Mouse (Mus musculus): ENCODE results near the gene Gm31571. TPM values are rescaled to one million over a fixed set of nuclear protein-coding genes. Genes with fewer than 3 reads are reported as not detected.
"Not testable (repeated sequence)": the region's sequence is repeated elsewhere in the genome, so short reads cannot be mapped to it uniquely, and the experiment has no call there.

The Gm31571 gene
- polyA plus RNA-seq (2017; shearing (Covaris generic)) = not detected

- not testable (repeated sequence) for ATAC-seq
Observed at GRCm38 (mm10) chrY:22051253-22051652, at the start of gene Gm31571. Gene Gm31571, minus strand, starts transcription at chrY:22051353.

Measured in inflammation-experienced regulatory T-cells, adult 6 months (primary cell).